Mouse (Mus musculus) limb, embryonic 10.5 days (tissue): ENCODE results near the gene Nckap5l. TPM values are rescaled to one million over a fixed set of nuclear protein-coding genes. Genes with fewer than 3 reads are reported as not detected.
A peak's percentile ranks its signal among the peaks of the same experiment; 100 is the strongest.

Experiments
- DNase-seq: peaks from one replicate; pipeline ENCODE4 v3.0.0-alpha.2; 2017; ENCODE audit warnings: low spot score
- H3K27ac ChIP-seq: fragments of 300-500 bp; sonication (generic); 2 replicates; pipeline ENCODE4 v1.5.1; 2016; ENCODE audit warnings: mild to moderate bottlenecking
- H3K27me3 ChIP-seq: fragments of 300-500 bp; sonication (generic); 2 replicates; pipeline ENCODE4 v1.6.1; 2016; ENCODE audit warnings: low read depth, mild to moderate bottlenecking; ENCODE audit not compliant: poor library complexity, severe bottlenecking
- H3K36me3 ChIP-seq: fragments of 300-500 bp; sonication (generic); 2 replicates; pipeline ENCODE4 v1.6.1; 2016; ENCODE audit warnings: mild to moderate bottlenecking, moderate library complexity
- H3K4me1 ChIP-seq: fragments of 300-500 bp; sonication (generic); 2 replicates; pipeline ENCODE4 v1.6.1; 2016
- H3K4me3 ChIP-seq: fragments of 300-500 bp; sonication (generic); 2 replicates; pipeline ENCODE4 v1.5.1; 2016; ENCODE audit warnings: mild to moderate bottlenecking, moderate library complexity
- H3K9me3 ChIP-seq: fragments of 300-500 bp; sonication (generic); replicated peaks from 2 replicates; pipeline ENCODE4 v1.6.1; 2016; ENCODE audit warnings: mild to moderate bottlenecking
- WGBS: fragments of 180-500 bp; shearing (Covaris S2); methylation state at CpG from one replicate; pipeline ENCODE4 v1.1.7; 2016; 5-methylcytosine and 5-hydroxymethylcytosine counted together
- polyA plus RNA-seq: library from polyadenylated mRNA; unstranded; fragments of >200 nt; fragmentation: Nextera tagmentation; extraction: Ambion mirVana; gene quantifications from 2 replicates; pipeline ENCODE4 v1.2.1, GENCODE M21; 2016

The Nckap5l gene
- polyA plus RNA-seq, 1 experiment from 2014 or later, result 17.4 TPM

DNA sequence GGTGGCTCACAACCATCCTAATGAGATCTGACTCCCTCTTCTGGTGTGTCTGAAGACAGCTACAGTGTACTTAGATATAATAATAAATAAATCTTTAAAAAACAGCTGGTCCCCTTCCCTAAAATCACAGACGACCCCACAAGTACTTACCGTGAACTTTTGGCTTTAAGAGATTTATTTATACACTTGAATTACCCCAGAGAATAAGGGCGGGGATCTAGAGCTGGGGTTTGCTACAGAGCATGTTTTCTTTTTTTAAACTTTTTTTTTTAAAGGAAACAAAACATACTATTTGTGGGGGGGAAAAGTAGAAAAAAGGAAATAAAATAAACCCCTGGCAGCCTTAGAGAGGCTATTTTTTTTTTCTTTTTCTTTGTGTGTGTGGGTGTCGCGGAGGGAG lies 37.4 kb downstream of the Nckap5l start:
- Histone ChIP-seq H3K27ac (peak overlapping the region; percentile 93), H3K4me1 (peaks cover 48% of the 10 kb centered on the region), H3K36me3 (peaks cover 42% of the 10 kb centered on the region), H3K9me3 (no peaks in the 10 kb centered on the region), H3K4me3 (peak overlapping the region; percentile 25), H3K27me3 (no peaks in the 10 kb centered on the region)
- WGBS, result 59% methylated on average over 5 of the region's 5 CpGs
- no peak for DNase-seq

DNA sequence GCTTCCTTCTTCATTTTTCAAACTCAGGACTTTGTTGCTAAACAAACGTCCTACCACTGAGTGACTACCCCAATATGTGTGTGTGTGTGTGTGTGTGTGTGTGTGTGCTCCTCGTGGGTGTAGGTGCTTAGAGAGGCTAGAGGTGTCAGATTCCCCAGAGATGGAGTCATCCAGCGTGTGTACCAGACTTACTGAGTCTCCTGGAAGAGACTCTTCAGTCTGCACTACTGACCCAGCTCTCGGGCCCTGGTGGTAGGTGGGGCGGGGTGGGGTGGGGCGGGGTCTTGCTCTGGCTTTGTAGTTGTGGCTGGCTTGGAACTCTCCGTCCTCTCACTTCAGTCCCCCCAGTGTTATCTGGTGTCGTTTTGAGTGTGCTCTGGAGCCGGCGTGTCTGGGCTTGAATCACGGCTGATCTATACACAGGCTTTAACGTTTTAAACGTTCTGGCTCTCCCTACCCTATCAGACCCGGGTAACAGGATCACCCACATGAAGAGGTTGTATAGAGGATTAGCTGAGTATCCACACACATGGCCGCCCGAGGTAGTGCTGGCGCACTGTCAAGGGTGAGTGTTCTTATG lies 39.8 kb downstream of the Nckap5l start:
- Histone ChIP-seq H3K36me3 (peaks cover 19% of the 10 kb centered on the region), H3K27me3 (no peaks in the 10 kb centered on the region), H3K9me3 (no peaks in the 10 kb centered on the region), H3K27ac (peak overlapping the region; percentile 63; the same call in 1 of the 2 replicates), H3K4me1 (peaks cover 43% of the 10 kb centered on the region), H3K4me3 (no peak overlapping the region)
- DNase-seq, result no peak
- WGBS, result 39% methylated on average over 17 of the region's 17 CpGs

DNA sequence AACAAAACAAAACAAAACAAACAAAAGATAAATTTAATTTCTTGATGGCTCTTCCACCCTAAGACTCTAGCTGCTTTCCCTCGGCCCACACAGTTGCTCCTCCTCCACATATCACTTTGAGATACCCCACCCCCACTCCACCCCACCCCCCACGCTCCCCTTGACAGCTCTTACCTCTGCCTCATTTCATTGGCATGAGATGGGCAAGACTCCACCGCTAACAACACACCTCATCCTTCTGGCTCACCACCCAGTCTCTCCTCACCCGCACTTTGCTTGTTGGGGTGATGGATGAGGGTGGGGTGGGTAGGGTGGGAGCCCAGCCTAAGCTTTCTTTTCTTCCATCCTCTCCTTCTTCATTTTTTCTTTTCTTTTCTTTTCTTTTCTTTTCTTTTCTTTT lies 40.6 kb downstream of the Nckap5l start:
- 37% methylated on average over 4 of the region's 4 CpGs for WGBS
- DNase-seq, result no peak
- H3K27ac ChIP-seq, result peak overlapping the region; percentile 63
- peaks cover 38% of the 10 kb centered on the region for H3K4me1 ChIP-seq
- peaks cover 10% of the 10 kb centered on the region for H3K36me3 ChIP-seq
- H3K9me3 ChIP-seq, result no peaks in the 10 kb centered on the region
- H3K27me3 ChIP-seq, result no peaks in the 10 kb centered on the region
- H3K4me3 ChIP-seq, result no peak overlapping the region

DNA sequence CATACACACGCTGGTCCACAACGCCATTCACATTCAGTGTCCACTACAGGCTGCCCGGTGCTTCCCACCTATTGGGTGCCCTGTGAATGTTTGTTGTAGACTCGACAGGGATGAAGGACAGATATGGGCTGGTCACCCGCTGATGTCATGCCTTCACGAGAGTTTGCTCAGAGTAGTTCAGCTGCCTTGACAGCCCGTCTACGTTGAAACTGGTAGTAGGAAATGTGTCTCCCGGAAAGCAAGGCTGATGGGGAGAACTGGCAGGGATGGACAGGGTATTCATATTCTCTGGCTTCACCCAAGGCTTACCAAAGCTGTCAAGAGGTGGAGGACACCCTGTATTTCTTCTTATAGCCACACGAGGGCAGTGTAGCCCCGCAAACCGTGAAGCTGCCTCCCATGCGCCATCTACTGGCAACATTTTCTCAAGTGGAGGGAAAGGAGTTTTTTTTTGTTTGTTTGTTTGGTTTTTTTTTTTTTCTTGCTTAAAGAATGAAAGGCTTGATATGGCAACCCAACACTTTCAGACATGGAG lies 41.1 kb downstream of the Nckap5l start:
- peak; percentile 87 for DNase-seq
- Histone ChIP-seq H3K36me3 (peaks cover 5% of the 10 kb centered on the region), H3K27me3 (no peaks in the 10 kb centered on the region), H3K4me1 (peaks cover 39% of the 10 kb centered on the region), H3K9me3 (no peaks in the 10 kb centered on the region), H3K4me3 (no peak overlapping the region), H3K27ac (peak overlapping the region; percentile 63; the same call in 1 of the 2 replicates)
- 27% methylated on average over 13 of the region's 13 CpGs for WGBS

DNA sequence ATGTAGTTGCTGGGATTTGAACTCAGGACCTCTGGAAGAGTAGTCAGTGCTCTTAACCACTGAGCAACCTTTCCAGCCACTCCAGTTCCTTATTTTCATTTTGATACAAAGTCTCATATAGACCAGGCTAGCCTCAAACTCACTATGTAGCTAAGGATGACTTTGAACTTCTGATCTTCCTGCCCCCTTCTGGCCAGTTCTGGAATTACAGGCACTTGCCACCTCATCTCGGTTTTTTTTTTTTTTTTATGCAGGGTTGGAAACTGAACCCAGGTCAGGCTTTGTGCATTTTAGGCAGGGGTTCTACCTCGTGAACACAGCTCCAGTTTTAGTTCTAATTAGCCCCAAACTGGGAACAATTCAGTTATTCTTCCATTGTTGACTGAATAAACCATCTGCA lies 41.8 kb downstream of the Nckap5l start:
- DNase-seq, result no peak
- H3K27ac ChIP-seq, result no peak overlapping the region
- no peaks in the 10 kb centered on the region for H3K9me3 ChIP-seq
- peaks cover 2% of the 10 kb centered on the region; the same call in 1 of the 2 replicates for H3K36me3 ChIP-seq
- 24% methylated on average over 2 of the region's 2 CpGs for WGBS
- H3K4me3 ChIP-seq, result no peak overlapping the region
- no peaks in the 10 kb centered on the region for H3K27me3 ChIP-seq
- peaks cover 36% of the 10 kb centered on the region for H3K4me1 ChIP-seq

DNA sequence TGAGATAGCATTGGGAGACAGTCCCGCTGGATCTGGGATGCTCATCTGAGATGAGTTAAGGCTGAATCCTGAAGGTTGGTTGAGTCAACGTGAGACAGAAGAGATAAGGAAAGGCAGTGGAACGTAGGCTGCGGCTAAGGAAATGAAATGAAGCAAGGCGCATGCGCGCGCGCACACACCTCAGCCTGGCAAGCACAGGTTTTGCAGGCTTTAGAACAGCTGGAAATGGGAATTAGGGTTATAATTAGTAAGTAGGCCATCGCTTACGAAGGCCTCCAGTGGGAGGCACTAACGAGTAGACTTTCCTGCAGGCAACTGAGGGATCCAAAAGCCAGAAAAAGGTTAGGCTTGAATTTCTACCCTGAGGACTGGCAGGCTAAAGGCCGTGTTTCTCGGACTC lies 45.8 kb downstream of the Nckap5l start:
- no peaks in the 10 kb centered on the region for H3K27me3 ChIP-seq
- no peak overlapping the region for H3K4me3 ChIP-seq
- no peaks in the 10 kb centered on the region for H3K9me3 ChIP-seq
- 60% methylated on average over 14 of the region's 14 CpGs for WGBS
- peaks cover 17% of the 10 kb centered on the region for H3K4me1 ChIP-seq
- H3K36me3 ChIP-seq, result peaks cover 43% of the 10 kb centered on the region
- H3K27ac ChIP-seq, result no peak overlapping the region
- no peak for DNase-seq

DNA sequence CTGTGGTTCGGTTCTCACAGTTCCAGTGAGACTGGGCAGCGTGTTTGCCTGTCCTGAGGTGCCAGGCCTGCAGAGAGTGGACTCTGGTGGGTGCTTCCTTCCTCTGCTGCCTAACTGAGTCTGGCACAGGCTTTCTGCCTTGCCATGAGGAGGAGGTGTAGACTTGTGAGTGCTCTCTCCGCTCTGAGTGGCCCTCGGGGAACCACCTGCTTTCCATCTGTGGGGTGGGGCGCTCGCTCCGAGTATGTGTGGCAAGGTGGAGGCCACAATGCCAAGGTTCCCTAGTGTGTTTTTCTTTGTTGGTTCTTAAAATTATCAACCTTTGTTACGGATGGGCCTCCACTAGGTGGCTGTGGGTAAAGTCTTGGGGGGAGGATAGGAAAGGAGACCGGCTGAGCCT lies 48.7 kb downstream of the Nckap5l start:
- Histone ChIP-seq H3K27ac (0 out of 2 replicates have a peak overlapping the region, but pooled peaks have one; percentile 19), H3K9me3 (no peaks in the 10 kb centered on the region), H3K4me3 (no peak overlapping the region), H3K4me1 (peaks cover 12% of the 10 kb centered on the region), H3K27me3 (no peaks in the 10 kb centered on the region), H3K36me3 (peaks cover 72% of the 10 kb centered on the region)
- no peak for DNase-seq
- 89% methylated on average over 9 of the region's 9 CpGs for WGBS

DNA sequence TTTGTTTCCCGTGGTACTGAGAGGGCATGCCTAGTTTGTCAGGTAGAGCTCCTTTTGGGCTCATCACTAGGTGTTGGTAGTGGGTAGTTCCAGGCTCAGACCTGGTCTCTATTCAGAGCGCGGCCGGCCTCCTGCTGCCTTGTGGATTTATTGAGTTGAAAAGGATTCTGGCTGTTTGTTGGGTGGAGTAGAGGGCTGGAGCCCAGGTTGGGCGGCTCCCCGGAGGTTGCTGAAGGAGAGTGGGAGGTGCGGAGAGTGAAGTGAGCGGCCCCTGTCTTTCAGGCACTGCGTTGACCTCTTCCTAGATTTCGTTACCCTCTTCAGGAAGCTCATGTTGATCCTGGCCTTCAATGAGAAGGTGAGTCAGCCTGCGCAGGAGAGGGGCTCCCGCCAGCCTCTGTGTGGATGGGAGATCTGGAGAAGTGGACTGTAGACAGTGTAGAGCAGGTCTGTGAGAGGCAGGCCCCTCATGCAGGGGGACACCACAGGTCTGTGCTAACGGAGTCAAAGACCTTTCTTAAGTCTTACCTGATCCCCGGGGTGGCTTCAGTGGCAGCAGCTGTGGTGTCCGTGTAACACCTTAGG lies 50.5 kb downstream of the Nckap5l start:
- H3K36me3 ChIP-seq, result peaks cover 89% of the 10 kb centered on the region
- no peak for DNase-seq
- H3K4me1 ChIP-seq, result peaks cover 12% of the 10 kb centered on the region
- H3K4me3 ChIP-seq, result no peak overlapping the region
- WGBS, result 93% methylated on average over 15 of the region's 15 CpGs
- no peaks in the 10 kb centered on the region for H3K27me3 ChIP-seq
- H3K9me3 ChIP-seq, result no peaks in the 10 kb centered on the region
- no peak overlapping the region for H3K27ac ChIP-seq

DNA sequence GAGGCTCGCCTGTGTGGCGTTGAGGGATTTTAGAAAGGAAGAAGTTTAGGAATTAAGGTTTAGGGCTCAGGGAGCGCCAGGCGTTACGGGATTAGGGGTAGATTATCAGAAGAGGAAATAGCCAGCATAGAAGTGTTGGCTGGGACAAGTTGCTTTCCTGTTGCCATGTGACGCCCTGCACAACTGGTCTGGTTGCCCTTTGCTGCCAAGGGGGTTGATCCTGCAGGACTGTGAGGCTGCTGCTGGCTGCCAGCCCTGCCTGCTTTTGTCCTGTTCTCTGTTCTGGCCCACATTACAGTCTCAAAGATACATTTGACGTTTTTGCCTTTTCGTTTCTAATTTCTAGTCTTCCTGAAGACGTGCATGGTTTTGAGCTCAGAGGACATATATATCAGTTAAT lies 52.4 kb downstream of the Nckap5l start:
- Histone ChIP-seq H3K4me3 (no peak overlapping the region), H3K36me3 (peaks cover 91% of the 10 kb centered on the region), H3K27ac (no peak overlapping the region), H3K9me3 (no peaks in the 10 kb centered on the region), H3K4me1 (peaks cover 2% of the 10 kb centered on the region; the same call in 1 of the 2 replicates), H3K27me3 (no peaks in the 10 kb centered on the region)
- no peak for DNase-seq
- WGBS, result 93% methylated on average over 9 of the region's 9 CpGs

DNA sequence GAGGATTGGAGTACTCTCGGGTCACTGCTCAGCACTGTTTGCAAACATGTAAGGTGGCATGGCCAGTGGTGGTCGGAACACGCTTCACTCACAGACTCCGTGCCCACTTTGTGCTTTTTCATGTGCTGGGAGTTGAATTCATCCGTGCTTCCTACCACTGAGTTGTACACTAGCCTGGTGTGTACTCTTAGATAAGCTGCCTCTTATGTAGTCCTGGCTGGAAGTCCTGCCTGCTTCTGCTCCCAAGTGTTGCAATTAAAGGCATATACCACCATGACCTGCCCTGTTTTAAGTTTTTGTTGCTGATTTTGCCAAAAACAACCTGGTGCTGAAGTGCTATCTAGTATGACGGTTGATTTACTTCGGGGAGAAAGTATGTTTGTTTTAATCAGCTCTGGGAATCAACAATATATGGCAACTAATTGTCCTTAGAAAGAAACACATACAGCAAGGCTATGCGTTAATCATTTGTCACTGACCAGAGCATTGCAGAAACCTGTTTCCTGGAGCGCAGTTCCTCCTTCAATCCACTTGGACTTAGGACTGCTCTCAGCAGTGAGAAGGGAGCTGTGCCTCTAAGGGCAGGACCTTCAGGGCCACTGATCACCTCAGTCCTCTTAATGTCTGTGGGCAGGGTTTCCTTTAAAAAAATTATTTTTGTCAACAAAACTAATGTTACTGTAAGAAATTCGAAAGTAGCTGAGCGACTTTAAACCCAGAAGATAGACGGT lies 54.2 kb downstream of the Nckap5l start:
- WGBS, result 94% methylated on average over 12 of the region's 12 CpGs
- DNase-seq, result no peak
- Histone ChIP-seq H3K9me3 (no peaks in the 10 kb centered on the region), H3K27ac (no peak overlapping the region), H3K4me3 (no peak overlapping the region), H3K4me1 (peaks cover 15% of the 10 kb centered on the region), H3K27me3 (no peaks in the 10 kb centered on the region), H3K36me3 (peaks cover 88% of the 10 kb centered on the region)

DNA sequence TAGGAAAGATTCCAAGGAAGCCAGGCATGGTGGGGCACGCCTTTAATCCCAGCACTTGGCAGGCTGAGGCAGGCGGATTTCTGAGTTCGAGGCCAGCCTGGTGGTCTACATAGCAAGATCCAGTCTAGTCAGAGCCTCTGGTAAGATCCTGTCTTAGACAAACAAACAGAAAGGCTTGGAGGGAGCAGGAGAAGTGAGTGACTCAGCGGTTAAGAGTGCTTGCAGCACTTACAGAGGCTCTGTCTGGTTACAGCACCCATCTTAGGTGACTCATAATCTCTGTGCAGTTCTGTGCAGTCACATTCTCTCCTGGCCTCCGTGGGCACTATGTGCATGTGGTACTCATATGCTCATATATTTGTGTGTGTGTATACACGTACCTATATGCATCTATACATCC lies 56.9 kb downstream of the Nckap5l start:
- DNase-seq, result no peak
- peaks cover 29% of the 10 kb centered on the region for H3K4me1 ChIP-seq
- WGBS, result 93% methylated on average over 6 of the region's 6 CpGs
- H3K9me3 ChIP-seq, result no peaks in the 10 kb centered on the region
- no peak overlapping the region for H3K4me3 ChIP-seq
- H3K27me3 ChIP-seq, result no peaks in the 10 kb centered on the region
- no peak overlapping the region for H3K27ac ChIP-seq
- H3K36me3 ChIP-seq, result peaks cover 61% of the 10 kb centered on the region

DNA sequence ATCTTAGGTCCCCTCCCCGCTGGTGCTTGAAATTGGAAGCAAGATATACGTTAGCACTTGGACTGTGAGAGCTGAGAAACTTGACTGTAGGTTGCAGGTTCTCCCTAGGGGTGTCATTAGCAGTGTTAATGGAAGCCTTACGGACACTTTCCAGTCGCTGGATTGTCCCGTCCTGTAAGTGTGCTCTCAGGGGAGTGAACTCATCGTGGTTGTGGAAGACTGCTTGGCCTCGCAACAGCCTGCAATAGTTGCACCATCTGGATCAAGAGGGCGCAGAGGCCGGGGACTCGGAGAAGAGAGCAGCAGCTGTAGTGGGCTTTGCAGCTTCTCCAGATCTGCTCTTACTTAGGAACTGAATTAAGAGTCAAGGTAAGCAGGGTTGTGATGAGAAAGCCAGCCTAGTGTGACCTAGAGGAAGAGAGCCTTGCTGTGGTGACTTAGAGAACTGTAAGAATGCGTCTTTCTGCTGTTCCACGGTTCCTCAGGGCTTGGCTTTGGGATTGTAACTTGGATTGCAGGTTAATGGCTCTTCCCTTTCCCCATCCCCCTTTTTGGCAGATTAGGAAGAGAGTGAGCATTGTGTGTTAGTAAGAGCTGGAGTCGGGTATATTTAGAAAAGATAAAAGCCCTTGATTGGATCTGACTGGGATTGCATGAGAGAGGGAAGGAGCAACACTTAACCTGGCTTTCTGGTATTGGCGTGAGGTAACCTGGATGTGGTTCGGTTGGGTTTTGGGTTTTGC lies 57.9 kb downstream of the Nckap5l start:
- Histone ChIP-seq H3K4me1 (peaks cover 38% of the 10 kb centered on the region), H3K36me3 (peaks cover 52% of the 10 kb centered on the region), H3K4me3 (no peak overlapping the region), H3K9me3 (no peaks in the 10 kb centered on the region), H3K27ac (no peak overlapping the region), H3K27me3 (no peaks in the 10 kb centered on the region)
- 83% methylated on average over 15 of the region's 15 CpGs for WGBS
- no peak for DNase-seq
